Mouse (Mus musculus) megakaryocyte-erythroid progenitor cell, adult 5-6 weeks (primary cell): ENCODE measurements around the gene Notum. TPM values are rescaled to one million over a fixed set of nuclear protein-coding genes. Genes with fewer than 3 reads are reported as not detected.

Experiments
- ATAC-seq: replicated peaks from 2 replicates; pipeline ENCODE4 v1.8.0; 2016; ENCODE audit warnings: mild to moderate bottlenecking, inconsistent platforms; ENCODE audit not compliant: severe bottlenecking, poor library complexity, low FRiP score, low TSS enrichment
- total RNA-seq, 2 experiments: library from RNA; stranded (forward) in 1 of 2; stranded (reverse) in 1 of 2; fragments of 200-1000, 215-1000 nt in 1 of 2; fragments of >200 nt in 1 of 2; fragmentation: Nextera tagmentation in 1 of 2; gene quantifications; 2 replicates each; pipeline ENCODE4 v1.2.3; 2014 to 2017

The Notum gene
- total RNA-seq (2014; fragmentation: Nextera tagmentation) (not detected in 2 replicates), total RNA-seq (2017) (not detected in 2 replicates)

DNA sequence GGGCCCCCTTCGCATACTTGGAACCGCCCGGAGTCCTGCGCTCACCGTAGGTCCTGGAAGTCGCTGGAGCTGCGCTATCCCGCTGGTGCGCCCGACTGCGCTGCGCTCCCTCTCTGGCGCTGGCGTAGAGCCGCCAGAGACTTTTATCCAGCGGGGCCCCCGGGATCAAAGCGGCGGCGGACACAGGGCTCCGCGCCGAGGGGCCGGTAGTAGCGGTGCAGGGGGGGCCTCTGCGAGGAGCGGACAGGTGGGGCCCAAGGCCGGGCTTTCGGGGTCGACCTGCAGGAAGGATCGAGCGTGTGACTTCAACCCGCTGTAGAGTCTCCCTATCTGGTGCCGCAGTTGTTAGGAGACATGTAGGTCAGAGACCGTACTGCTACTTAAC, at the start of gene Notum:
Gene Notum (minus strand): TSS at position 100 of the 385 bp plus-strand sequence.
- no peak for ATAC-seq

DNA sequence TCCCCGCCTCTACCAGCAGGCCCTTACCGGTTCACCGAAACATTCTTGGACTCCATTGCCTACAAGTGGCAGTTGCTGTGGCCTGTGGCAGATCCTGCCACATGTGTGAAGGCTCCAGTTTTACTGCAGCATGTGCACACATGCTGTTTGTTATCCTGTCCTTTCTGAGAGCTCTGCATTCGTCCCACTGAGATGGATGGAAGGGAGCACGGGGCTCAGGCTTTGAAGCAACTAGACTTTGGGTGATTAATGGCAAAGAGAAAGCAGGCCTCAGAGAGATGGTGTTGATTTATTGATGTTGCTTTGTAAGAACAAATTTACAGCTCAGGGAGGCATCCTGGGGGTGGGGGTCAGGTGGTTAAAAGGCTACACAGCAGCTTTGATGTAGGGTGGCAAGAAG, 49.7 kb upstream of the Notum start:
- no peak for ATAC-seq

DNA sequence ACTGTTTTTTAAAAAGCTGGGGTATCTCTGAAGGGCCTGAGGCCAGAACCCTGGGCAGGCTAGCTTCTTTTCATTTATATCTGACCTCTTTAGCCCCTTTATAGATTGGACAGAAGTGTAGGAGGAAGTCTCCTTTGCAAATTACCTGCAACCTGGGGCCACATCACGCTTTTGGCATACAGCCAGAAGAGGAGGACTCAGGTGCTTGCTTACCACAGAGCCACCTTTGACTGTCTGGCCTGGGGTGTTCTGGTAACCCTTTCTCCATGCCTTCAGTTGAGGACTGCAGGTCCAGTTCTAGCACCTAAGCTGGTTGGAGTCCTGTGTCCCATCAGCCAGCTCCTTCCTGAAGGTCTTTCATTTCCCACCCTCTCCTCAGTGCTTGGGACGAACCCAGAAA, 48.6 kb upstream of the Notum start:
- no peak for ATAC-seq

DNA sequence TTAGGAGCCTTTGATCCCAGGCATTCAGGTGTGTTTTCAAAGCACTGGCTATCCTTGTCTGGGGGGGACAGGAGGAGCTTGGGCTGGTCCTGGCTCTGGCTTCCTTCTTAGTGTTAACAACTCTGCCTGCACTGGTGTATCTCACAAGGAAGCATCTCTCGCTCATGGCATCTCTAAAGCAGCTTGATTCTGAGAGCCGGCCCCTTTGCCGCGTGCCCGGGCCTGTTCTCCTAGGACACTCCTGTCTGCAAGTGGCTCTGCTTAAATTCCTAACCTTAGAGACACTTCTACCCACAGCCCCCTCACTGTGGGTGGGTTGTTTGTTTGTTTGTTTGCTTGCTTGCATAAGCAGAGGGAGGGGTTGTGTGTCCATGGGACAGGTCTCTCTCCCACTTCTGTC, 47.0 kb upstream of the Notum start:
- ATAC-seq = no peak

DNA sequence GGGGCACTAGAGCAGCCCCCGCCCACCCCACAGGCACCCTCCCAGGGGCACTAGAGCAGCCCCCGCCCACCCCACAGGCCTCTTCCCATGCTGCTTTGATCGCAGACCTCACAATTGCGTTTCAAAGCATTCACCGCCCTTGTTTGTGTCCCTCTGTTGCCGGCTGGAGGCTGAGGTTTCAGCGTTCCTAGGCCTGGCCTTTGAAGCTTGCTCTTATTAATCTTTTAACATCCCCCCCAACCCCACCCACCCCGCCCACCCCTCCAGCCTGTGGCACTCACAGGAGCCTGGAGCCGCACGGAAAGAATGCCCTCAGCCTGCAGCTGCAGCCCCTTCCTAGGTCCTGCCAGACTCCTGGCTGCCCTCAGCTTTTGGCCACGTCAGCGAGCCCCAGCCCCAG, 46.2 kb upstream of the Notum start:
- ATAC-seq = no peak

DNA sequence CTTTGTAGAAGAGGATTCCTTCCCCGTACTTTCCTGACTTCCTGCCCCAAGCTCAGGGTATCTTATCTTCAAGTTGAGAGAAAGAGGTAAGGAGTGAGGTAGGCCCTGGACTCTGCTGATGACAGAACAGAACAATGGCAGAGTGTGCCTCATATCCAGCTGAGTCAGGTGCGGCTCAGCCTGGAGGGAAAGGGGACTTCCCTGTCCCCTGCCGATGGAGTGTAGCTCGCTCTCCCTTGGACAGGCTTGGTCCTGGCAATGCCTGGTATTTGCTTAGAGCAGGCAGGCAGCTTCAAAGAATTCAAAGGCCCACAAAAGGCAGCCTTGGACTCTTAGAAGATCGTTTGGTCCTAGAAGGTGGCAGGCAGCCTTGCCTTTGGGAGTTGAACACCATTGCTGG, 45.1 kb upstream of the Notum start:
- ATAC-seq = no peak

DNA sequence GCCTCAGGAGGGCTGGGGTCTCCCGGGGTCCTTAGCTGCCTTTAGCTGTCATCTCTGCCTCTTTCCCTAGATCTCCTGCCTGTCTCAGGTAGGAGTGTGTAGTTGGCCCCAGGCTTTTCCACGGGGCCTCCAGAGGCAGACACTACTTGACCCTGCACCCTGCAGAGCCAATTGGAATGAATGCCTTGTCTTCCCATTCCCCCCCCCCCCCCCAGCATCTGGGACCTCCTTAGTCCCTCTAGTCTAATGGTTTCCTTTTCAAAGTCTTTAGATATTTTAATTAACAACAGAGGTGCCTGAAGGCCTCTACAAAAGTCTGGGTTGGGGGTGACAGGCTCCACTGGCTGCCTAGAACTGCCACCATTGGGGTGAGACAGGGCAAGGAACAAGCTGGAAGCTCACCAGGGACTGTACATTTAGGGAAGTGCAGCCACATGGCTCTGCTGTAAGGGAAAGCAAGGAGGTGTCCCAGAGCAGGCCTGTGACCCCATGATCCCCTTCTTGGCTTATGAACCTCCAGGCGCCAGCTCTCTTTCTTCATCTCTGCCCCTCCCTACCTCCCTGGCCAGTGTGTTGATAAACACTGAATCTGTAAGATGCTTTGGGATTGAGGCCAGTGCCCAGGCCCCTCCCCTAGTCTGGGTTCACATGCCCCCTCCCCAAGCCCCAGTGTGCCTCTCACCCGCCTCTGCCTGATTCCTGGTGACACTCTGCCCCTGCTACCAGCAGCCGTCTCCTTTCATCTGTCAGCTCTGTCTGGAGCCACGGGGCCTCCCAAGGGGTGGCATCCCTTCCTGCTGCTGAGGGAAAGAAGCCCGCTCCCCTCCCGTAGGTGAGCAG, 43.7 kb upstream of the Notum start:
- ATAC-seq = no peak

DNA sequence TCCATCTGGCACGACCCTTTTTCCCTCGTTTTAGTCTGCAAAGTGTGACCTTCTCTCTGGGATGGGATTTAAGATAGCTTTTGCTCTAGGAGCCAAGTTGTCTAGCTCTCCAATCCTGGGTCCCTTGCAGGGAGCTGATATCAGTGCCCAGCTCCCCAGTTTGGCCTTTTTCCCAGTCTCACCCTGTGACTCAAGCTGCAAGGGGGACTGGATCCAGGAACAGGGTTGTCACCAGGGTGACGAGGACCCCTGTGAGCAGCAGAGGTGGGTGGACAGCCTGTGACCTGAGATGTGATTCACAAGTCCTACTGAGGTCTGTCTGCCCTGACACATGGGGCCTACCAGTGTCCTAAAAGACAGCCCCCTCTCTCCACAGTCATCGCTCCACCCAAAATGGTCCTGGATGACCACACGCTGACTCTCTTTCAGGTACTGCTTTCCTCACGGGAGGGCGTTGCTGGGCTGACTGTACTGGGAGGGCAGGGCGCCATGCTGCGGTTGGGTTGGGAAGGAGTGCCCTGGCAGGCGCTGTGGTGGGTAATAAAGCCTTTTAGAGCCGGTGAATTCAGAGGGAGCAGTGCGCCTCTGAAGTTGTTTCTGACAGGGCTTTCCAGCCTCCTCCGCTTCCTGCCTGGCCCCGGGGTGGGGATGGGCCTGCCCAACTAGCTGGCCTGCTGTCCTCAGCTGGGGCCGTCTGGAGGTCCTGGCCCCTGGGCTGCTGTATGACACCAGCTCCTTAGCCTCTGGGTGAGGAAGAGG, 42.9 kb upstream of the Notum start:
- ATAC-seq = no peak

DNA sequence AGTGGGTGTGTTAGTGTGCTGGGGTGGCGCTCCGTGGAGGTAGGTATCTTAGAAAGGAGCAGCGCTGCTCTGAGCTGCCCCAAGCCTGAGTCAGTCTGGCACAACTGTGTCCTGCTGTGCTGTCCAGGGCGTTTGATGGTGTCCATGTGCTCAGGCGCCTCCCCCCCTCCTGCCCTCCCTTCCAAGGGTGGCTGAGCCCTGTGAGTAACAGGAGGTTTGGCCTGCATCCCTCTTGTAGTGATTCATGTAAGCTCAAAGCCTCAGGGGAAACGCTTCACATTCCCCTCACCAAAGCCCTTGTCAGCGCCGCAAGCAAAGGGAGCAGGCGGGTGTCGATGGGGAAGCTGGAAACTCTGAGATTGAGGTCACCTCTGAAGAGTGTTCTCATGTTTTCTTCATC, 36.8 kb upstream of the Notum start:
- no peak for ATAC-seq

DNA sequence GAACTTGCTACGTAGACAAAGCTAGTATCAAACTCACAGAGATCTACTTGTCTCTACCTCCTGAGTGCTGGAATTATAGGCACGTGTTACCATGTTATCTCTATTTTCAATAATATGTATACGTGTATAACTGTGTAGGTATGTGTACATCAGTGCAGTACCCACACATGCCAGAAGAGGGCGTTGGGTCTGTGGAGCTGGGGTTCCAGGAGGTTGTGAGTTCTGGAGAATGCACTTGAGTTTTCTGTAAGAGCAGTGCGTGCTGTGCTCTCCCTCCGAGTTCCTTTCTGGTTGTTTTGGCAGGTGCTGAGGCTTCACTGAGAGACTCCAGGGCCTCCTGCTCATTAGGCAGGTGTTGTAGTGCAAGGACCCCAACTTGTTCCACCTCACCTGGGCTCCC, 35.6 kb upstream of the Notum start:
- ATAC-seq = no peak

DNA sequence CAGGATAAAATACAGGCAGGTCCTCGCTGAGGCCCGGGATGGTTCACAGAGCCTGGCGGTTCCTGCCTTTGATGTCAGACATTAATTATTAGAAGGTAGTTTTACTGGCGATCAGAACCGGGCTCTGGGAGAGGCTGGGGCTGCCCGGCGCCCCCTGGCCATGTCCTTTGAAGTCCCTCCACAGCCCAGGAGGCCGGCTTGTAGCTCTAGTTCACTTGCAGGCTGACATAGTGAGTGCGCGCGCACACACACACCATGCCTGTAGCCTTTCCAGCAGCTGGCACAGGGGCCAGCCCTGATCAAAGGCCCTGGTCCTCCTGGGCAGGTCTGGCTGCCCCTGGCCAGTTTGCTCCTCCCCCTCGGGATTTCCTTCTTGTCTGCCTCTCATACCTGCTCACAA, 34.7 kb upstream of the Notum start:
- ATAC-seq = no peak

DNA sequence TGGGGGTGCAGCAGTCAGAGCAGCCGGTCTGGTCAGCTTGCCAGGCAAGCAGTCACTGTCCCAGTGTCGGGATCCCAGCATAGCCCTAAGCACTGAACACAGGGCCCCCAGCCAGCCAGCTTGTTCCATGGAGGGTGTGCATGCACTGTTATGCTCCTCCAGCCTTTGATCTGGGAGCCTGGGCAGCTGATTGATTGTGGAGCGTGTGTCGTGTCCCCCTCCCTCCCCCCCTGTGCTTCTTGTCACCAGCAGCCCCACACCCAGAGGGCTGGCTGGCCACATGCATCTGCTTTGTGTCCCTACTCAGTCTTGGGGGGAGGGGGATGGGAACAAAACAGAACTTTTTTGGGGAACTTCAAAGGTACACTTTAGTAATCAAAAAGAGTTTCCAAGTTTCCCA, 34.2 kb upstream of the Notum start:
- ATAC-seq = no peak

DNA sequence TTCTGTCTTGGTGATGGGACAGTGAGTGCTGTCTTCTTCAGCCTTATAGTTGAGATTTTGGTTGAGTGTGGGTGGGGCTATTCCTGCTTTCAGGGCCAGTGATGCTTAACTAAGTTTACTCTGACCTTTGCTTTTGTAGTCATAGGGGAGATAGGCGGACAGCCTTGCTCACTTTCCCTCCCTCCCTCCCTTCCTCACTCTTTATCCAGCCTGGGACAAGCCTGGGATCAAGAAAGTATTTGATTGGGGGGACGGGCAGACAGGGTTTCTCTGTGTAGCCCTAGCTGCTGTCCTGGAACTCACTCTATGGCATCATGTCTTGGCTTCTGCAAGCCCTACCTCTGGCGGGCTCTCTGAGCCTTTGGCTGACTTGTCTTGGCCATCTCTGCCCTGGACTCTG, 32.5 kb upstream of the Notum start:
- ATAC-seq = no peak

DNA sequence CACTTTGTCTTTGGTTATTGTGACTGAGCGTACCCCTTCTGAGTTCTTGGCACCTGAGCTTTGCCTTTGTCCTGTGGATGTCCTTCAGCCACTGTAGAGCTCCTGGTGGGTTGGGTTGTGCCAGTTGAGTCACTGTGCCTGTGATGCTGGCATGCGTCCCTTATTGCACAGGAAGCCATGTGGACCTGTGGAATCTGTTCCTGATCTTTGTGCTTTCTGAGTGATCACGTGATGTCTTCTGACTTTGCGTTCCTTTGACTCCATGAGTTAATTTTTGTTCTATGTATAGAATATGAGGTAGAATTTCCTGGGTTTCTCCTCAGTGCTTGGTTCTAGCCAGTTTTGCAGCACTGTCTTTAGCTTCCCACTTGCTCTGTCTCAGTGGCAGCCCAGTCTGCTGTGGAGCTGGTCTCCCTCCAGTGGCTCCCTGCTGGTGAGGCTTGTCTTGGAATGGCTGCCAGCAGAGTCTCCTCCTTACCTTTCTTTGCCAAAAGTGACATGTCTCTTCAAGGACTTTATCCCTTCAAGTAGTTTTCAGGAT, 31.6 kb upstream of the Notum start:
- no peak for ATAC-seq

DNA sequence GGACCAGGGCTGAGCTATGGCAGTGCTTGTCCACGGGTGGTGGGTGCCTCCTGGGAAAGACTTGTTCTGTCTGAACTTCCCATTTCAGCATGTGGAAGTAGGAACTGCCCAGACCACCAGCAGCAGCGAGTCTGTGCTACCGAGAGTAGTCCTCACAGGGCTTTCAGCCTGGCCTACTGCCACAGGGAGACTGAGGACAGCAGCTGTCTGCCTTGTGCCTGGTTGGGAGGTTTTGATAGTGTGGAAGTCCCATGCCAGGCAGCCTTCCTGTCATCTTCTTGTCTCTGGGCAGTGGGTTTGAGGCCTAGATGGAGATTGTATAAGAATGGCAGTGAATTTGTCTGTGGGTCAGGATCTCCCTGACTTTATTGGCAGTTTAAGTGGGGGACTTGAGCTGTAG, 28.4 kb upstream of the Notum start:
- no peak for ATAC-seq

DNA sequence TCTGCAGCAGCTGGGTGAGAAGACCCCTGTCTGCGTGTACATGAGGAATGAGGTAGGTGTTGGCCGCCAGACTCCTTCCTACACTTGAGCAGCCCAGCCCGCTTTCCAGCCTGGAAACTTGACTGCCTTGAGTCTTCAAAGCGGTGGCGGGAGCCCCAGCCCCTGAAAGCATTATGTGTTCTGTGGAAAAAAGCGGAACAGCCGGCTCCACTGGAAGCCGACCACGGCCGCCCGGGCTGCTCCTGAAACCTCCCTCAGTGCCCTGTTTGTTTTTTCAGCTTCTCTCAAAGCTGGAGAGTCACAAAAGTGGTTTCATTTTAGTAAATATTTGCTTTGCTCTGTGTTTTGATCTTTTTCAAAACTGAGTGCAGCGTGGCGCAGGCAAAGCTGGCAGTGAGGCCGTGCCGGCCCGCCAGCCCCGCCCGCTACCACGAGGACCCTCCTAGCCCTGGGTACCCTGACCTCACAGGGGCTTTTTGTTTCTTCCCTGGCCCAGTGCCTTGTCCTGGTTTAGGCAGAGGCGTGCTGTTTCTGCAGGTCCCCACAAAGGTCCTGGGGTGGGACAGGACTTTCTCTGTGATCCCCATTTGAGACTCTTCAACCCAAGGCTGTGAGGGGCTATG, 25.8 kb upstream of the Notum start:
- no peak for ATAC-seq

DNA sequence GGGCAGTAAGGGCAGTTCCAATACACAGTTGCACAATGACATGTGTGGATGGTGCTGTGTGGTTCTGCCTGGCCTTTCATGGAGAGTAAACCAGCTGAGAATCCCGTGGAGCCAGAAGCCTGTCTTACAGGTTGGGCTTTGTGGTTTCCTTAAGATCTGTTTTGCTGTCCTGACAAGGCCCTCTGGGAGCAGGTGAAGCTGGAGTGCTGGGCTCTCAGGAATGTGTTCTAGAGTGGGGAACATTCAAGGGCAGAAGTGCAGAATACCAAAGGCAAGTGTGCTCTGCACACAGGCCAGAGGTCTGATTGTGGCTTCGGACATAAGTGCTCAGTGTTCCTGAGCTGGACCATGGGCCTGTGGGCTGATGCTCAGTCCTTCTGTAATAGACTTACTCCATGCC, 23.7 kb upstream of the Notum start:
- no peak for ATAC-seq

DNA sequence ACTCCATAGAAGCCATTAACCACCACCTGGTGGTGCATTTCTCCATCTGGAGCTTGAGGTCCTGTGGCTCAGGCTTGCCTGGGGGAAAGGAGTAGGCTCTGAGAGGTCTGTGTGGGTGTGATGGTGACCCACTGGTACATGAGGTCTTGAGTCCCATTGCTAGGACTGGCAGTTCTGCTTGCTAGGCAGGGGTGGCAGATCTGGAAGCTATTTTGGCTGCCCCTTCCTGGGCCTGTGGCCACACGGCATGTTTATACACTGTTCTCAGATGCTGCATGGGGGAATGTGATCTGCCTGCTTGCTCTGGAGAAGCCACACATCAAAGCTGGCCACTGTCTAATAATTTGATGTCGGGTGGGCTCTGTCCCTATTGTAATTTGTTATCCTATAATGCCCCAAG, 23.1 kb upstream of the Notum start:
- no peak for ATAC-seq

DNA sequence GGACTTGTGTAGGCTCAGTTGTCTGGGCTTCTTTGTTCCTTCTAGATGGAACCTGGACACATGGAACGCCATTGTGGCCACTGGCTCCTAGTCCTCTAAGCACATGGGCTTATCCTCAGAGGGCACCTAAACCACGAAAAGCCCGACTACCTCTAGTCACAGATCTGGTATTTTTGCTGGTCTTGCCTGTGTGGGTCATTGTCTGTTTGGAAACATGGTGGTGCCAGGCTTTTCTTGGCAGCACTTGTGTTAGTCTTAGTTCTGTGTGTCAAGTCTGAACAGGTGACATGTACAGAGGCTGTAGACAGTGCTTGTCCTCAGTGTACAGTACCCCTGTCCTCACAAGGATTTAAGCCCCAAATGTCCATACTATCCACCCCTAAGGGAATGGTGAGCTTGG, 22.6 kb upstream of the Notum start:
- no peak for ATAC-seq

DNA sequence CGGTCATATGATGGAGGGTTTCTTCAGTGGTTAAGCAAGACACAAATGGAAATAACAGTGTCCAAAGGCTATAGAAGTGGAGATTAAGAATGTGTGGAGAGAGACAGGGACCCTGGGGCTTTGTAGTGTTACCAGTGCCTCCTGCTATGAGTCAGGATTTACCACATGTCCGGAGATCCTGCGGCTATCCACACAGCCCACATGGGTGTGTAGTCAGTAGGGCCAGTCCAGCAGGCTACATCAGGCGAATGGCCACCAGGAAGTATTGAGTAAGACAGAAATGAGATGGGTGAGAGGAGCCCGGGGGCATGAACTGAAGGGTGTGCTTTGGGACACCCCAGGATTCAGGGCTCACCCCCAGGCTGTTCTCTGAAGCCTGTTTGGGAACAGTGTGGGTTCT, 21.7 kb upstream of the Notum start:
- ATAC-seq = no peak
